Mouse (Mus musculus) bone marrow, adult 2 months (tissue): Measurements from ENCODE around the gene Abca7.
"Not testable (repeated sequence)": the region's sequence is repeated elsewhere in the genome, so short reads cannot be mapped to it uniquely, and the experiment has no call there.

Source experiments
- CTCF ChIP-seq: fragments of 200-500 bp; IDR thresholded peaks from 2 replicates; pipeline ENCODE4 v1.5.1; 2011; ENCODE audit warnings: low read length, control low read depth; ENCODE audit not compliant: control insufficient read depth, insufficient read depth
- POLR2A ChIP-seq: fragments of 200-500 bp; IDR thresholded peaks from 2 replicates; pipeline ENCODE4 v1.6.1; 2011; ENCODE audit warnings: low read depth, mild to moderate bottlenecking, control low read depth, low read length, borderline replicate concordance; ENCODE audit not compliant: control insufficient read depth

- TF ChIP-seq POLR2A, CTCF: not testable (repeated sequence)
These were observed 45.2 kb downstream of the Abca7 start for GRCm38 (mm10) chr10:80041409-80042060.
